Mouse (Mus musculus) frontal cortex, postnatal 25 days (tissue): Measurements from ENCODE around the gene Muc3a.

ENCODE experiments used
- DNase-seq, 2 experiments: peaks; one replicate each; pipeline ENCODE4 v3.0.0; 2022; ENCODE audit warnings: low spot score in 2 of 2

Gene Muc3a

GRCm38 (mm10) chr5:137212289-137212688, at the start of gene Muc3a:
Muc3a (minus strand) TSS chr5:137212389.
- DNase-seq: no peak

- no peak for DNase-seq
Measured at GRCm38 (mm10) chr5:137211114-137211829, 917 bp downstream of the Muc3a start.

GRCm38 (mm10) chr5:137210689-137211088, 1.5 kb downstream of the Muc3a start:
- DNase-seq: no peak

- DNase-seq: no peak
Measured at GRCm38 (mm10) chr5:137205301-137205700, 6.9 kb downstream of the Muc3a start.

GRCm38 (mm10) chr5:137194488-137195120, 17.6 kb downstream of the Muc3a start:
- DNase-seq: no peak

- DNase-seq: no peak
Measured at GRCm38 (mm10) chr5:137193279-137193952, 18.8 kb downstream of the Muc3a start.

GRCm38 (mm10) chr5:137189326-137189725, 22.9 kb downstream of the Muc3a start:
- DNase-seq: no peak

GRCm38 (mm10) chr5:137185362-137185761, 26.8 kb downstream of the Muc3a start:
- DNase-seq: no peak

- DNase-seq: no peak
Measured at GRCm38 (mm10) chr5:137179646-137180374, 32.4 kb downstream of the Muc3a start.

GRCm38 (mm10) chr5:137173967-137174366, 38.2 kb downstream of the Muc3a start:
- DNase-seq: no peak

GRCm38 (mm10) chr5:137172591-137172990, 39.6 kb downstream of the Muc3a start:
- no peak for DNase-seq

GRCm38 (mm10) chr5:137171478-137171877, 40.7 kb downstream of the Muc3a start:
- DNase-seq: no peak

GRCm38 (mm10) chr5:137170836-137171380, 41.3 kb downstream of the Muc3a start:
- DNase-seq: no peak

- no peak for DNase-seq
Measured at GRCm38 (mm10) chr5:137167539-137167938, 44.6 kb downstream of the Muc3a start.

- no peak for DNase-seq
Measured at GRCm38 (mm10) chr5:137166012-137166411, 46.2 kb downstream of the Muc3a start.

- no peak for DNase-seq
Measured at GRCm38 (mm10) chr5:137161853-137162252, 50.3 kb downstream of the Muc3a start.

- DNase-seq: peak in 1 of 2 experiments; percentile 5
Measured at GRCm38 (mm10) chr5:137159461-137159860, 52.7 kb downstream of the Muc3a start.
